Mouse (Mus musculus): ENCODE results near the gene Cul4a. TPM values are rescaled to one million over a fixed set of nuclear protein-coding genes. Genes with fewer than 3 reads are reported as not detected.

Gene Cul4a
- polyA plus RNA-seq, 1 experiment from 2014 or later: 71.6 TPM

GRCm38 (mm10) chr8:13160691-13161090 is 55.3 kb downstream of the Cul4a start:
- Histone ChIP-seq H3K27ac (replicated peaks) (peak overlapping the region; percentile 42; the same call in 1 of the 2 replicates), H3K4me3 (replicated peaks) (peak overlapping the region; percentile 71), H3K4me2 (peak overlapping the region; percentile 77), H3K36me3 (replicated peaks) (peaks cover 7% of the 10 kb centered on the region), H3K9me3 (replicated peaks) (no peaks in the 10 kb centered on the region), H3K27me3 (no peaks in the 10 kb centered on the region), H3K4me1 (replicated peaks) (peaks cover 61% of the 10 kb centered on the region), H3K9ac (peak overlapping the region; percentile 86; the same call in 1 of the 2 replicates)
- no peak for ATAC-seq (ENCODE audit: insufficient read depth)
- WGBS (ENCODE audit: insufficient replicate concordance): 64% methylated on average over 3 of the region's 3 CpGs

- H3K9ac ChIP-seq: no peak overlapping the region
These were observed 56.7 kb downstream of the Cul4a start for GRCm38 (mm10) chr8:13162098-13162497.

GRCm38 (mm10) chr8:13163563-13163962 is 58.1 kb downstream of the Cul4a start:
- Histone ChIP-seq H3K9me3 (replicated peaks) (no peaks in the 10 kb centered on the region), H3K4me1 (replicated peaks) (peaks cover 57% of the 10 kb centered on the region), H3K4me3 (replicated peaks) (peak overlapping the region; percentile 16; the same call in 1 of the 2 replicates), H3K9ac (no peak overlapping the region; the same call in 1 of the 2 replicates), H3K4me2 (peak overlapping the region; percentile 77), H3K27me3 (no peaks in the 10 kb centered on the region), H3K27ac (replicated peaks) (peak overlapping the region; percentile 49), H3K36me3 (replicated peaks) (peaks cover 35% of the 10 kb centered on the region)
- ATAC-seq (ENCODE audit: insufficient read depth): peak; percentile 51
- 0% methylated on average over 1 of the region's 1 CpGs for WGBS (ENCODE audit: insufficient replicate concordance)

More at GRCm38 (mm10) chr8:13162098-13162497, 56.7 kb downstream of the Cul4a start:
- Histone ChIP-seq H3K9me3 (replicated peaks) (no peaks in the 10 kb centered on the region), H3K27ac (replicated peaks) (peak overlapping the region; percentile 49; the same call in 1 of the 2 replicates), H3K4me1 (replicated peaks) (peaks cover 61% of the 10 kb centered on the region), H3K4me2 (peak overlapping the region; percentile 77), H3K27me3 (no peaks in the 10 kb centered on the region), H3K36me3 (replicated peaks) (peaks cover 20% of the 10 kb centered on the region), H3K4me3 (replicated peaks) (peak overlapping the region; percentile 0; the same call in 1 of the 2 replicates)
- 73% methylated on average over 6 of the region's 6 CpGs for WGBS (ENCODE audit: insufficient replicate concordance)
- ATAC-seq (ENCODE audit: insufficient read depth): no peak

GRCm38 (mm10) chr8:13164361-13164760 is 58.9 kb downstream of the Cul4a start:
- no peaks in the 10 kb centered on the region for H3K9me3 ChIP-seq (replicated peaks)
- no peak overlapping the region for H3K4me3 ChIP-seq (replicated peaks)
- WGBS (ENCODE audit: insufficient replicate concordance): 80% methylated on average over 5 of the region's 5 CpGs
- H3K9ac ChIP-seq: no peak overlapping the region
- H3K4me2 ChIP-seq: peak overlapping the region; percentile 77; the same call in 1 of the 2 replicates
- peaks cover 55% of the 10 kb centered on the region for H3K4me1 ChIP-seq (replicated peaks)
- ATAC-seq (ENCODE audit: insufficient read depth): no peak
- H3K36me3 ChIP-seq (replicated peaks): peaks cover 43% of the 10 kb centered on the region
- H3K27me3 ChIP-seq: no peaks in the 10 kb centered on the region
- H3K27ac ChIP-seq (replicated peaks): no peak overlapping the region

- Histone ChIP-seq H3K27me3 (no peaks in the 10 kb centered on the region), H3K9ac (no peak overlapping the region), H3K27ac (replicated peaks) (no peak overlapping the region), H3K4me1 (replicated peaks) (no peaks in the 10 kb centered on the region), H3K4me3 (replicated peaks) (no peak overlapping the region), H3K4me2 (no peak overlapping the region), H3K36me3 (replicated peaks) (peaks cover 99% of the 10 kb centered on the region), H3K9me3 (replicated peaks) (no peaks in the 10 kb centered on the region)
- 67% methylated on average over 1 of the region's 1 CpGs for WGBS (ENCODE audit: insufficient replicate concordance)
- no peak for ATAC-seq (ENCODE audit: insufficient read depth)
These were observed 65.1 kb downstream of the Cul4a start for GRCm38 (mm10) chr8:13170510-13170909.

- H3K4me1 ChIP-seq (replicated peaks): no peaks in the 10 kb centered on the region
- no peak overlapping the region for H3K27ac ChIP-seq (replicated peaks)
- H3K9me3 ChIP-seq (replicated peaks): no peaks in the 10 kb centered on the region
- H3K4me2 ChIP-seq: no peak overlapping the region
- peaks cover 88% of the 10 kb centered on the region for H3K36me3 ChIP-seq (replicated peaks)
- no peaks in the 10 kb centered on the region for H3K27me3 ChIP-seq
- 77% methylated on average over 4 of the region's 4 CpGs for WGBS (ENCODE audit: insufficient replicate concordance)
- no peak overlapping the region for H3K4me3 ChIP-seq (replicated peaks)
- H3K9ac ChIP-seq: no peak overlapping the region
- ATAC-seq (ENCODE audit: insufficient read depth): no peak
These were observed 68.9 kb downstream of the Cul4a start for GRCm38 (mm10) chr8:13174305-13174704.

- ATAC-seq (ENCODE audit: insufficient read depth): no peak
- 76% methylated on average over 4 of the region's 4 CpGs for WGBS (ENCODE audit: insufficient replicate concordance)
- H3K9ac ChIP-seq: no peak overlapping the region
- no peak overlapping the region for H3K27ac ChIP-seq (replicated peaks)
- H3K27me3 ChIP-seq: no peaks in the 10 kb centered on the region
- no peak overlapping the region for H3K4me3 ChIP-seq (replicated peaks)
- peaks cover 83% of the 10 kb centered on the region for H3K36me3 ChIP-seq (replicated peaks)
- H3K4me2 ChIP-seq: no peak overlapping the region
- H3K9me3 ChIP-seq (replicated peaks): no peaks in the 10 kb centered on the region
- no peaks in the 10 kb centered on the region for H3K4me1 ChIP-seq (replicated peaks)
These were observed 69.4 kb downstream of the Cul4a start for GRCm38 (mm10) chr8:13174811-13175210.

GRCm38 (mm10) chr8:13175650-13176049 is 70.2 kb downstream of the Cul4a start:
- H3K27me3 ChIP-seq: no peaks in the 10 kb centered on the region
- H3K4me1 ChIP-seq (replicated peaks): no peaks in the 10 kb centered on the region
- H3K4me2 ChIP-seq: no peak overlapping the region
- no peak overlapping the region for H3K27ac ChIP-seq (replicated peaks)
- peaks cover 74% of the 10 kb centered on the region for H3K36me3 ChIP-seq (replicated peaks)
- 65% methylated on average over 1 of the region's 1 CpGs for WGBS (ENCODE audit: insufficient replicate concordance)
- no peak for ATAC-seq (ENCODE audit: insufficient read depth)
- no peak overlapping the region for H3K4me3 ChIP-seq (replicated peaks)
- H3K9me3 ChIP-seq (replicated peaks): no peaks in the 10 kb centered on the region
- no peak overlapping the region for H3K9ac ChIP-seq

GRCm38 (mm10) chr8:13177173-13177852 is 71.9 kb downstream of the Cul4a start:
- Histone ChIP-seq H3K27me3 (no peaks in the 10 kb centered on the region), H3K4me2 (no peak overlapping the region), H3K4me3 (replicated peaks) (no peak overlapping the region), H3K9me3 (replicated peaks) (no peaks in the 10 kb centered on the region), H3K9ac (no peak overlapping the region), H3K27ac (replicated peaks) (no peak overlapping the region), H3K4me1 (replicated peaks) (peaks cover 11% of the 10 kb centered on the region), H3K36me3 (replicated peaks) (peaks cover 58% of the 10 kb centered on the region)
- WGBS (ENCODE audit: insufficient replicate concordance): 74% methylated on average over 7 of the region's 7 CpGs
- ATAC-seq (ENCODE audit: insufficient read depth): no peak

- no peak overlapping the region for H3K9ac ChIP-seq
- no peak overlapping the region for H3K4me2 ChIP-seq
- H3K27me3 ChIP-seq: no peaks in the 10 kb centered on the region
- H3K9me3 ChIP-seq (replicated peaks): no peaks in the 10 kb centered on the region
- peaks cover 11% of the 10 kb centered on the region for H3K4me1 ChIP-seq (replicated peaks)
- 78% methylated on average over 5 of the region's 5 CpGs for WGBS (ENCODE audit: insufficient replicate concordance)
- H3K27ac ChIP-seq (replicated peaks): no peak overlapping the region
- ATAC-seq (ENCODE audit: insufficient read depth): no peak
- H3K36me3 ChIP-seq (replicated peaks): peaks cover 49% of the 10 kb centered on the region
- H3K4me3 ChIP-seq (replicated peaks): no peak overlapping the region
These were observed 72.7 kb downstream of the Cul4a start for GRCm38 (mm10) chr8:13178137-13178536.

GRCm38 (mm10) chr8:13179482-13179881 is 74.1 kb downstream of the Cul4a start:
- ATAC-seq (ENCODE audit: insufficient read depth): no peak
- Histone ChIP-seq H3K27ac (replicated peaks) (no peak overlapping the region), H3K27me3 (no peaks in the 10 kb centered on the region), H3K4me3 (replicated peaks) (no peak overlapping the region), H3K36me3 (replicated peaks) (peaks cover 36% of the 10 kb centered on the region), H3K4me1 (replicated peaks) (peaks cover 11% of the 10 kb centered on the region), H3K9me3 (replicated peaks) (no peaks in the 10 kb centered on the region), H3K9ac (no peak overlapping the region), H3K4me2 (no peak overlapping the region)
- 67% methylated on average over 6 of the region's 6 CpGs for WGBS (ENCODE audit: insufficient replicate concordance)

All from liver, embryonic 15.5 days (tissue).